Mouse (Mus musculus) lung, postnatal 0 days (tissue): Measurements from ENCODE around the gene Naa35. TPM values are rescaled to one million over a fixed set of nuclear protein-coding genes. Genes with fewer than 3 reads are reported as not detected.
"Not testable (repeated sequence)": the region's sequence is repeated elsewhere in the genome, so short reads cannot be mapped to it uniquely, and the experiment has no call there.

ENCODE experiments used
- ATAC-seq: fragments of 200-750 bp; cut with Nextera tagmentation; 2 replicates; pipeline ENCODE4 v1.8.0; 2017; ENCODE audit warnings: moderate library complexity
- DNase-seq: peaks from one replicate; pipeline ENCODE4 v3.0.0-alpha.2; 2016; ENCODE audit warnings: low spot score
- H3K27ac ChIP-seq: fragments of 300-500 bp; sonication (generic); 2 replicates; pipeline ENCODE4 v1.5.1; 2014; ENCODE audit warnings: antibody characterized with exemption, mild to moderate bottlenecking, low read length, mixed read lengths
- H3K27me3 ChIP-seq: fragments of 300-500 bp; sonication (generic); replicated peaks from 2 replicates; pipeline ENCODE4 v1.6.1; 2014; ENCODE audit warnings: low read length, mixed read lengths; ENCODE audit not compliant: insufficient read depth
- H3K36me3 ChIP-seq: fragments of 300-500 bp; sonication (generic); 2 replicates; pipeline ENCODE4 v1.6.1; 2014; ENCODE audit warnings: low read length, mixed read lengths; ENCODE audit not compliant: insufficient read depth
- H3K4me1 ChIP-seq: fragments of 300-500 bp; sonication (generic); 2 replicates; pipeline ENCODE4 v1.6.1; 2014; ENCODE audit warnings: antibody characterized with exemption, low read depth, low read length, mixed read lengths; ENCODE audit not compliant: insufficient read depth
- H3K4me2 ChIP-seq: fragments of 300-500 bp; sonication (generic); replicated peaks from 2 replicates; pipeline ENCODE4 v1.6.1; 2014; ENCODE audit warnings: low read depth, mild to moderate bottlenecking, low read length, moderate library complexity, mixed read lengths
- H3K4me3 ChIP-seq: fragments of 300-500 bp; sonication (generic); 2 replicates; pipeline ENCODE4 v1.5.1; 2014; ENCODE audit warnings: low read depth, low read length
- H3K9ac ChIP-seq: fragments of 300-500 bp; sonication (generic); replicated peaks from 2 replicates; pipeline ENCODE4 v1.6.1; 2014; ENCODE audit warnings: low read depth, mild to moderate bottlenecking
- H3K9me3 ChIP-seq: fragments of 300-500 bp; sonication (generic); 2 replicates; pipeline ENCODE4 v1.6.1; 2016; ENCODE audit warnings: low read length, mixed read lengths
- CTCF ChIP-seq: IDR thresholded peaks from 2 replicates; pipeline ENCODE4 v1.5.1; 2016; ENCODE audit warnings: antibody characterized with exemption, mild to moderate bottlenecking
- EP300 ChIP-seq: IDR thresholded peaks from 2 replicates; pipeline ENCODE4 v1.6.1; 2016; ENCODE audit warnings: antibody characterized with exemption, mild to moderate bottlenecking, control low read depth
- WGBS: fragments of 180-500 bp; shearing (Covaris S2); extraction: QIAGEN DNeasy Blood & Tissue Kit; methylation state at CpG from one replicate; pipeline ENCODE4 v1.1.7; 2014; 5-methylcytosine and 5-hydroxymethylcytosine counted together
- polyA plus RNA-seq: library from polyadenylated mRNA; unstranded; fragments of >200 nt; fragmentation: Nextera tagmentation; extraction: Ambion mirVana; gene quantifications from 2 replicates; pipeline ENCODE4 v1.2.1, GENCODE M21; 2015

Gene Naa35
- polyA plus RNA-seq, 1 experiment from 2014 or later = 43.3 TPM

DNA sequence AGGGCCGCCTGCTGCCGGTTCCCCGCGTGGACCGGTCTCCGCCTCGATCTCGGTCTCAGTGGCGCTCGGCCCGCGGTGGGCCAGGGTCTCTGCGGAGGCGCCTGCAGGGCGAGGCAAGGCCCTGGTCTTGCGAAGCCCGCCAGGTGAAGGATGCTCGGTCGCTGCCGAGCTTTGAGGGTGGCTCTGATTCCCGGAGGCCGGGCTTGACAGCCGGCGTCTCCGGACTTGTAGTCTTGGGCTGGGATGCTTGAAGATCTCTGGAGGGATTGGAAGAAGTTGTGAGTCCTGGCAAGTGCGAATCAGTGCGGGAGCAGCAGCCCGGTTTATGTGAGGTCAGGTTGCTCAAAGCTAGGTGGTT is 568 bp downstream of the Naa35 start:
- peak overlapping the region; percentile 90 for H3K4me3 ChIP-seq
- peak overlapping the region; percentile 58 for H3K9ac ChIP-seq
- WGBS = under 1% methylated on average over 28 of the region's 28 CpGs
- no peaks in the 10 kb centered on the region; the same call in 1 of the 2 replicates for H3K4me1 ChIP-seq
- ATAC-seq (no peak), DNase-seq (no peak)
- H3K36me3 ChIP-seq = peaks cover 6% of the 10 kb centered on the region; the same call in 1 of the 2 replicates
- H3K27me3 ChIP-seq = no peaks in the 10 kb centered on the region
- peak overlapping the region; percentile 84 for H3K27ac ChIP-seq
- H3K9me3 ChIP-seq = no peaks in the 10 kb centered on the region
- H3K4me2 ChIP-seq = peak overlapping the region; percentile 88
- TF ChIP-seq EP300 = no peak

DNA sequence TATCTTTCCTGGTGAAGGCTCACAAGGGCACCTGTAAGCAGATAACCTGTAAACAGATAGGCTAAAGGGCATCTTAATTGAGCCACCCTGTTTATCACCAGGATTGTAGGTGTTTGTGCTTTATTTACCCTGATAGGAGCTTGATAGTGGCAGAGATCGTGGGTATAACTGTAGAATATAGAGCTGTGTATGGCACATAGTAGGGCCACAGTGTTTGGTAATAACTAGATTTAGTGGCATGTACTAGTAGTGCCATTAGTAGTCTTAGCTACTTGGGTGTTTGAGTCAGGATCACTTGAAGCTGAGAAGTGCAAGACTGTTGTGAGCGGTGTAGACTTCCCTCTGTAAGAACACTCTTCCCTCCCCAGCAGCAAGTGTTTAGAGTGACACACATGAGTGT is 2.1 kb downstream of the Naa35 start:
- Histone ChIP-seq H3K4me1 (no peaks in the 10 kb centered on the region; the same call in 1 of the 2 replicates), H3K4me3 (no peak overlapping the region), H3K9me3 (no peaks in the 10 kb centered on the region), H3K27me3 (no peaks in the 10 kb centered on the region), H3K4me2 (no peak overlapping the region), H3K27ac (no peak overlapping the region), H3K36me3 (peaks cover 6% of the 10 kb centered on the region; the same call in 1 of the 2 replicates), H3K9ac (no peak overlapping the region)
- TF ChIP-seq EP300 (no peak), CTCF (no peak)
- no peak for ATAC-seq
- 72% methylated on average over 2 of the region's 2 CpGs for WGBS
- no peak for DNase-seq

DNA sequence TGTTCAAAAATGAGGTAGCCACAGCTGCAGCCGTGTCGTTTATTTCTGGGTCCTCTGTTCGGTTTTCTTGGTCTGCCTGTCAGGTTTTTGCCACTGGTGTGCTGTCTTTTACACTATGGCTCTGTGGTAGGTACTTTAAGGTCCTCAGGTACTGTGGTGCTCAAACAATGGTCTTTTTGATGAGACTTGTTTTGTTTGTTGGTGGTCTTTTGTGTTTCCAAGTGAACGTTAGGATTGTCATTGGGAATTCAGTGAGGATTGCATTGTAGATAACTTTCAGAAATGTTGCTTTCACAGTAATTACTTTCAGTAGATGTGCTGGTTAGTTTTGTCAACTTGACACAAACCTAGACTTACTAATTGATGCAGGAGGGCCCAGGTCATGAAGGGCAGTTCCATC is 4.6 kb downstream of the Naa35 start:
- TF ChIP-seq CTCF (no peak), EP300 (no peak)
- no peak overlapping the region for H3K27ac ChIP-seq
- DNase-seq (no peak), ATAC-seq (no peak)
- peaks cover 6% of the 10 kb centered on the region; the same call in 1 of the 2 replicates for H3K36me3 ChIP-seq
- WGBS = 84% methylated on average over 4 of the region's 4 CpGs
- no peak overlapping the region for H3K4me3 ChIP-seq
- no peak overlapping the region for H3K4me2 ChIP-seq
- H3K4me1 ChIP-seq = no peaks in the 10 kb centered on the region
- H3K27me3 ChIP-seq = no peaks in the 10 kb centered on the region
- no peak overlapping the region for H3K9ac ChIP-seq
- no peaks in the 10 kb centered on the region for H3K9me3 ChIP-seq

DNA sequence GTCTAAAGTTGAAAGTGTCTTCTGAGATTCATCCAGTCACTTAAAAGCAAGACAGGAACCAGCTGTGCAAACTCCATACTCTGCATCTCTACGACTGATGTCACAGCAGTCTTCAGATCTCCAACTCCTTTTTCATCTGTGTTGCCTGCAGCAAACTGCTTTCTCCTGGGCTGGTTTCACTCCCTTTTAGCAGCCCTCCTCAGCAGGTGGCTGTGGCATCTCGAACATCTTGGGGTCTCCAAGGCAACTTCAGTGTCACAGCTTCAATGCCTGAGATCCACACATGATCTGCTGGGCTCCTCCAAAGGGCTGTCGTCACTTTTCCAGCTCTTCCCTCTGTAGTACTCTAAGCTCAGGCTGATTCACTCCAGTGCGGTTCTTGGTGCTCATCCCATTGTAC is 5.6 kb downstream of the Naa35 start:
- no peak overlapping the region for H3K27ac ChIP-seq
- no peaks in the 10 kb centered on the region for H3K9me3 ChIP-seq
- H3K4me1 ChIP-seq = no peaks in the 10 kb centered on the region
- no peak overlapping the region for H3K4me3 ChIP-seq
- ATAC-seq (no peak), DNase-seq (no peak)
- WGBS = 91% methylated on average over 4 of the region's 4 CpGs
- peaks cover 6% of the 10 kb centered on the region; the same call in 1 of the 2 replicates for H3K36me3 ChIP-seq
- no peak overlapping the region for H3K9ac ChIP-seq
- no peak overlapping the region for H3K4me2 ChIP-seq
- TF ChIP-seq EP300 (no peak), CTCF (no peak)
- no peaks in the 10 kb centered on the region for H3K27me3 ChIP-seq

DNA sequence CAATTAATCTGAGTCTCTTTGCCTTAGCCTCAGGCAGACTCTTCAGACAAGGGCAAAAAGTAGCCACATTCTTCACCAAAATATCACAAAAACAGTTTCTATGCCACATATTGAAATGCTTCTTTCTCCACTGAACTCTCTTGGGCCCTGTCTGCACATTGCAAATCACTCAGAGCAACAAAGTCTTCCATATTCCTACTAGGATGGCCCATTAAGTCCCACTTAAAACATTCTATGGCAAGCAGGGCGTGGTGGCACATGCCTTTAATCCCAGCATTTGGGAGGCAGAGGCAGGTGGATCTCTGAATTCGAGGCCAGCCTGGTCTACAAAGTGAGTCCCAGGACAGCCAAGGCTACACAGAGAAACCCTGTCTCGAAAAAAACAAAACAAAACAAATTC is 7.0 kb downstream of the Naa35 start:
- H3K4me3 ChIP-seq, H3K4me2 ChIP-seq, H3K9me3 ChIP-seq, H3K36me3 ChIP-seq, ATAC-seq, DNase-seq, H3K27ac ChIP-seq, H3K27me3 ChIP-seq, H3K4me1 ChIP-seq, H3K9ac ChIP-seq: not testable (repeated sequence)
- 94% methylated on average over 3 of the region's 3 CpGs for WGBS

DNA sequence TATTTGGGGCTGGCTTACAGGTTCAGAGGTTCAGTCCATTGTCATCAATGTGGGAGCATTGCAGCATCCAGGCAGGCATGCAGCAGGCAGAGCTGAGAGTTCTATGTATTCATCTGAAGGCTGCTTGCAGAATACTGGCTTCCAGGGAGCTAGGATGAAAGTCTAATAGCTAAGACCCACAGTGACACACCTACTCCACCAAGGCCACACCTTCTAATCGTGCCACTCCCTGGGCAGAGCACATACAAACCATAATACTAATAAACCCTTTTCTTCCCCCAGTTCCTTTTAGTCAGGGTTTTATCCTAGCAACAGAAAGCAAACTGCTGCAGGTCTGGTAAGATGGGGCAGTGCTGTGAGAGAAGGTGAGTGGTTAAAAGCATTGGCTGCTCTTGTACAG is 7.6 kb downstream of the Naa35 start:
- Histone ChIP-seq H3K9ac (no peak overlapping the region), H3K4me2 (no peak overlapping the region), H3K36me3 (peaks cover 6% of the 10 kb centered on the region; the same call in 1 of the 2 replicates), H3K27ac (no peak overlapping the region), H3K9me3 (no peaks in the 10 kb centered on the region), H3K27me3 (no peaks in the 10 kb centered on the region), H3K4me1 (no peaks in the 10 kb centered on the region), H3K4me3 (no peak overlapping the region)
- DNase-seq = no peak
- no peak for ATAC-seq
- no peak for TF ChIP-seq CTCF
- no peak for TF ChIP-seq EP300
- 88% methylated on average over 1 of the region's 1 CpGs for WGBS

DNA sequence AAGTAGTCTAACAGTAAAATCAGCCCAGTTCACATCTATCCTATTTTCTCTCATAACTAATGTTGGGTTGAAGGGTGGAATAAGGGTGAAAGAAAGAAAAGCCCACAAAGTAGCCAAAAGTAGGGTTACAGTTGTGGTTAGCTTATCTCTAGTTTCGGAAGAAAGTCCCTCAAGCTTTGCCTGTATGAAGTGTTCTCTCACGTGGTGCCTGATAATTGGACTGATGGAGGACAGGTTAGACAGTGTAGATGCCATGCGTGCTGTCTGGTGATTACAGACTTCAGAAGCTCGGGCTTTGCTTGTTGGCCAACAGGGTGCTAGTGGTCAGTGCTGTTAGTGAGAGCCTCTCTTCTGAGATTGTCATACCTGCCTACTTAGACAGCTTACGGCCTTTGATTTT is 18.0 kb downstream of the Naa35 start:
- TF ChIP-seq EP300 = no peak
- TF ChIP-seq CTCF = no peak
- ATAC-seq (no peak), DNase-seq (no peak)
- H3K27me3 ChIP-seq = no peaks in the 10 kb centered on the region
- no peak overlapping the region for H3K27ac ChIP-seq
- no peaks in the 10 kb centered on the region for H3K9me3 ChIP-seq
- H3K4me3 ChIP-seq = no peak overlapping the region
- H3K9ac ChIP-seq = no peak overlapping the region
- H3K4me2 ChIP-seq = no peak overlapping the region
- 93% methylated on average over 5 of the region's 5 CpGs for WGBS
- H3K36me3 ChIP-seq = peaks cover 28% of the 10 kb centered on the region
- H3K4me1 ChIP-seq = no peaks in the 10 kb centered on the region
